Mouse (Mus musculus): Measurements from ENCODE around the gene Eps8l1.

GRCm38 (mm10) chr7:4482281-4482680, 21.8 kb downstream of the Eps8l1 start:
- TF ChIP-seq CTCF (IDR thresholded peaks at IDR 0.05; ENCODE audit: low read depth, low read length) = no peak
- no peak for TF ChIP-seq GATA1 (IDR thresholded peaks at IDR 0.05; ENCODE audit: borderline replicate concordance, low read length)
- no peak for TF ChIP-seq GATA2 (IDR thresholded peaks at IDR 0.05; ENCODE audit: borderline replicate concordance, low read depth, low read length)
